Mouse (Mus musculus) CH12.LX (cell line): ENCODE data around the gene Alb.

Experiments used
- CHD1 ChIP-seq: IDR thresholded peaks from 2 replicates; pipeline ENCODE4 v1.6.1; 2012; ENCODE audit warnings: low read depth, low read length, improper control_type of control experiment, inconsistent platforms
- CTCF ChIP-seq, 2 experiments: IDR thresholded peaks in 1 of 2; conservative IDR thresholded peaks in 1 of 2; 2 replicates each; pipeline ENCODE4 v1.5.1; 2011 to 2012; ENCODE audit warnings: low read depth in 2 of 2, low read length in 2 of 2, improper control_type of control experiment in 1 of 2, inconsistent platforms in 1 of 2, mild to moderate bottlenecking in 1 of 2, moderate library complexity in 1 of 2
- EP300 ChIP-seq: IDR thresholded peaks from 2 replicates; pipeline ENCODE4 v1.6.1; 2011; ENCODE audit warnings: low read length, improper control_type of control experiment
- GABPA ChIP-seq: IDR thresholded peaks from 2 replicates; pipeline ENCODE4 v1.6.1; 2012; ENCODE audit warnings: low read depth, low read length, improper control_type of control experiment, inconsistent platforms; ENCODE audit not compliant: insufficient replicate concordance
- JUN ChIP-seq: IDR thresholded peaks from 2 replicates; pipeline ENCODE4 v1.6.1; 2011; ENCODE audit warnings: low read depth, mild to moderate bottlenecking, low read length, improper control_type of control experiment, moderate library complexity; ENCODE audit not compliant: insufficient read depth
- JUND ChIP-seq: conservative IDR thresholded peaks from 2 replicates; pipeline ENCODE4 v1.6.1; 2011; ENCODE audit warnings: low read depth, low read length, improper control_type of control experiment
- KAT2A ChIP-seq: IDR thresholded peaks from 2 replicates; pipeline ENCODE4 v1.6.1; 2012; ENCODE audit warnings: low read length, improper control_type of control experiment, inconsistent platforms; ENCODE audit not compliant: insufficient replicate concordance
- MYC ChIP-seq: IDR thresholded peaks from 2 replicates; pipeline ENCODE4 v1.6.1; 2011; ENCODE audit warnings: low read depth, mild to moderate bottlenecking, improper control_type of control experiment, low read length
- NELFE ChIP-seq: IDR thresholded peaks from 2 replicates; pipeline ENCODE4 v1.6.1; 2011; ENCODE audit warnings: low read depth, low read length, improper control_type of control experiment
- USF1 ChIP-seq: IDR thresholded peaks from 2 replicates; pipeline ENCODE4 v1.6.1; 2014; ENCODE audit warnings: low read depth, mild to moderate bottlenecking, inconsistent platforms, low read length, improper control_type of control experiment
- ZC3H11A ChIP-seq: IDR thresholded peaks from 2 replicates; pipeline ENCODE4 v1.6.1; 2012; ENCODE audit warnings: low read depth, mild to moderate bottlenecking, inconsistent platforms, low read length, improper control_type of control experiment
- ZKSCAN1 ChIP-seq: IDR thresholded peaks from 2 replicates; pipeline ENCODE4 v1.6.1; 2012; ENCODE audit warnings: low read depth, inconsistent platforms, low read length, improper control_type of control experiment, borderline replicate concordance
- ZMIZ1 ChIP-seq: IDR thresholded peaks from 2 replicates; pipeline ENCODE4 v1.6.1; 2012; ENCODE audit warnings: low read depth, mild to moderate bottlenecking, inconsistent platforms, low read length, improper control_type of control experiment
- ZNF384 ChIP-seq: IDR thresholded peaks from 2 replicates; pipeline ENCODE4 v1.6.1; 2012; ENCODE audit warnings: low read depth, low read length, improper control_type of control experiment, inconsistent platforms

DNA sequence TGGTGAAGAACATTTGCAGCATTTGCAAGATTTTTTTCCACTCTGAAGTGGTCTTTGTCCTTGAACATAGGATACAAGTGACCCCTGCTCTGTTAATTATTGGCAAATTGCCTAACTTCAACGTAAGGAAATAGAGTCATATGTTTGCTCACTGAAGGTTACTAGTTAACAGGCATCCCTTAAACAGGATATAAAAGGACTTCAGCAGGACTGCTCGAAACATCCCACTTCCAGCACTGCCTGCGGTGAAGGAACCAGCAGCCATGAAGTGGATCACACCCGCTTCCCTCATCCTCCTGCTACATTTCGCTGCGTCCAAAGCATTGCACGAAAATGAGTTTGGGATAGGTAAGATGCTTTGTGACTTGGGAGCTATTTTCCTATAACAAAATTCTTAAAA lies 29.8 kb downstream of the Alb start, which contains the start of gene Afp:
- TF ChIP-seq GABPA, result no peak
- TF ChIP-seq ZC3H11A, result no peak
- no peak for TF ChIP-seq CTCF (conservative IDR thresholded peaks at IDR 0.05 in 1 of 2, IDR thresholded peaks at IDR 0.05 in 1 of 2; ENCODE audit: low read depth in 2 of 2, low read length in 2 of 2)
- TF ChIP-seq ZNF384, result no peak
- TF ChIP-seq EP300, result no peak
- TF ChIP-seq USF1, result no peak
- TF ChIP-seq JUN, result no peak
- no peak for TF ChIP-seq CHD1
- no peak for TF ChIP-seq NELFE
- no peak for TF ChIP-seq MYC
- no peak for TF ChIP-seq JUND
- TF ChIP-seq ZKSCAN1, result no peak
- TF ChIP-seq ZMIZ1, result no peak
- TF ChIP-seq KAT2A, result no peak
